Mouse (Mus musculus): ENCODE results near the gene Gfral.

GRCm38 (mm10) chr9:76162446-76162845 lies 51.0 kb downstream of the Gfral start:
- TF ChIP-seq GABPA (IDR thresholded peaks at IDR 0.05; ENCODE audit: insufficient replicate concordance, low read depth, low read length) (no peak), PAX5 (IDR thresholded peaks at IDR 0.05; ENCODE audit: low read length) (no peak), ZNF384 (IDR thresholded peaks at IDR 0.05; ENCODE audit: low read depth, low read length) (no peak), MXI1 (IDR thresholded peaks at IDR 0.05; ENCODE audit: low read depth, low read length) (no peak), EP300 (IDR thresholded peaks at IDR 0.05; ENCODE audit: low read length) (no peak), POLR2A (IDR thresholded peaks at IDR 0.05; ENCODE audit: low read depth, low read length) (no peak)
